Mouse (Mus musculus) splenic B cell, adult 2 months (primary cell): ENCODE data around the gene Trak1.

Source experiments
- DNase-seq: peaks from one replicate; pipeline ENCODE4 v3.0.0-alpha.2; 2011; ENCODE audit warnings: low read depth, low spot score
- H3K27me3 ChIP-seq: 2 replicates; pipeline ENCODE4 v1.6.1; 2012; ENCODE audit warnings: mild to moderate bottlenecking, low read length, moderate library complexity, mixed read lengths; ENCODE audit not compliant: control insufficient read depth, poor library complexity, insufficient read depth, severe bottlenecking
- H3K36me3 ChIP-seq: 2 replicates; pipeline ENCODE4 v1.6.1; 2012; ENCODE audit warnings: mild to moderate bottlenecking, low read length, moderate library complexity, mixed read lengths; ENCODE audit not compliant: control insufficient read depth, poor library complexity, insufficient read depth, severe bottlenecking

Trak1 gene

DNA sequence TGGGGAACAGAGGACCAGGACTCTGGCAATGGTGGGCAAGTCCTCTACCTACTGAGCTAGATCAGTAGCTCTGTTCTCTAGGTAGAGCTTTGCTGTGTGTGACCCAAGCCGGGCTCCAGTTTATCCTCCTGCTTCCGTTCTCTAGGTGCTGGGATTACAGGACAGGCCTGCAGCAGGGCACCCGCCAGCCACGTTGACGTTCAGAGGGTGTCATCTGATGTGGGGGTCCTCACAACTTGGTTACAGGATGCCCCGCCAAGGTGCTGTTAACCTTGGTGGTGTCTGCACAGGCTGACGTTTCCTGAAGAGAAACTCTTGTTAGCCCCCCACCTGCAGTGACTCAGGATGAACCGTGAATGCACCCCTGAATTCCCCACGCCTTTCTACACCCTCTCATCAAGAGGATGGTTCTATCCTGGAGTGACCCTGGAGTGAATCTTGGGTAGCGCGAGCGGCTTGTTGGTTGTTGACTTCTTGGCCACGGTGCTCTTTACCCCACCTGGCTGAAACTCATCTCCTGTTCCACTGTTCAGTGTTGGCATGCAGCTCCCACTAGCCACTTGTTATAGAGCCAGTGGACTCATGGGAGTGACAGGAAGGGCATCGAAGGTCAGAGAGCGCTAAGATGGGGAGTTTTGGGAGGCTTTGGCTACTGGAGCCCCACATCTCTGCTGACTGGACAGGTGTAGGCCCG lies 60.4 kb downstream of the Trak1 start:
- H3K36me3 ChIP-seq: no peaks in the 10 kb centered on the region; the same call in 1 of the 2 replicates
- no peak for DNase-seq
- no peaks in the 10 kb centered on the region for H3K27me3 ChIP-seq

DNA sequence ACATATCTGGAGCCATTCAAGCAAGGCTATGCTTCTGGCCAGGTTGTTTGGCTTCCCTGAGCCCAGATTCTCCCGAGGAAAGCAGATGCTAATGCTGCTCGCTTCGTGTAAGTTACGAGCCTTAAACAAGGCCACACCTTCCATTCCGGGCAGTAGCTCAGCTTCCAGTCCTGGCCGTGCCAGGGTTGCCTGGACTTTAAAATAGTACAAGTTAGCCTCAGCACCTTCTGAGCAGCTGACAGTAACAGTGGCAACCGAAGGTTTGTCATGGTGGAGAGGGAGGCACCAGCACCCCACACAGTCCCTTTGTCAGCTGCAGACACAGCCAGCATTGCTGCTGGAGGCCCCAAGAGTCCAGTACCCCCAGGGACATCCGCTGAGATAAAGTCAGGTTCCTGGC lies 61.1 kb downstream of the Trak1 start:
- DNase-seq: no peak
- no peaks in the 10 kb centered on the region; the same call in 1 of the 2 replicates for H3K36me3 ChIP-seq
- no peaks in the 10 kb centered on the region for H3K27me3 ChIP-seq

DNA sequence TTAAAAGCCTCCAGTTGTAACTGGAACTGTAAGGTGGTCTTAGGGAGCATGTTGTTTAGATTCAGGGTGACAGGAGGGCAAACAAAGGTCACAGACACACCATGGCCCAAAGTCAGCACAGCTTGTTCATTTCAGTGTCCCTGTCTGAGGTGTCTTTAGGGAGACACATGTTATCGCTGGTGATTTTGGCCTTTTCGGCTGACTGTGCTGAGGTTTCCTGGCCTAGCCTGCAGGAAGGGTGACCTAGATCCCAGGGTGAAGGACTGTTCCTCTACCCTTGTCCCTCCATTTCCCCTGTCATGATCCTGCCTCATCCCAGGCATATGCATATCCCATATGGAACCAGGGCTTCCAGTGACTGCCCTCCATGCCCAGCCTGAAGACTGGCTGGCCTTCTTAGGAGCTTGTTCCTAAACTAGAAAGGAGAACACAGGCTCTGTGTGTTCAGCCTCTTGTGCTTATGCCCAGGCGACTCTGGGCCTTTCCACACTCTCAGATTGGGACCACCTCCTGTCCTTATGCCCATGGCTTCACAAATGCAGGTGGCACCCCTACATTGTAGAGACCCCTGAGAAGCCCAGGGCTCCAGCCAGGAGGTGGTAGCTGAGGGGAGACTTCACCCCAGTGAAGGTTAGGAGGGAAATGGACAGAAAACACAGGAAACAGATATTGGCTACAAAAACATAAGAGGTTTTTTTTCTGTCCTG lies 62.1 kb downstream of the Trak1 start:
- H3K36me3 ChIP-seq: no peaks in the 10 kb centered on the region; the same call in none of the 2 replicates
- DNase-seq: no peak
- no peaks in the 10 kb centered on the region for H3K27me3 ChIP-seq

DNA sequence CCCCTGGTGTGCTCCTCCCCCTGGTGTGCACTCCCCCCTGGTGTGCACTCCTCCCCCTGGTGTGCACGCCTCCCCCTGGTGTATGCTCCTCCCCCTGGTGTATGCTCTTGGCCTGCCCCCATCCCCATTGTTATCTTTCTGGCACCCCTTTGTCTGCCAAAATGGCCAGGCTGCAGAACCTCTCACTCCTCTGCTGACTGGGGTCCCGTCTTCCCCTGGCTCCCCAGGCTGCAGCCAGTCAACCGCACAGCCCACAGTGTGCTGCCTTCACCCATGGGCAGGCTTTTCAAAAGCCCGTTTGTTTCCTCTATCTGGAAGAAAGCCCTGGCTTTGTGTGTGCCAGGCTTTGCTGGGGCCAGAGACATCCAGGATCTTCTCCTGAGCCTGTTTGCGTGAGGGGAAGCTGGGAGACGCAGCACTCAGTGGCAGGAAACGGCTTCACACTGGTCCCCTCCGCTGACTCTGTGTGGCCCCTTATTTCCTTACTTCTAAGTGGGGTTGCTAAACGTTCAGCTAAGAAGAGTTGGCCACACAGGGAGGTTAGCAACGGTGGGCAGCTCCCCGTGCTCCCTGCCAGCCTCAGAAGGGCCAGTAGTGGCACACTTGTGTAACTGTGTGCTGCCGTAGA lies 63.1 kb downstream of the Trak1 start:
- DNase-seq: peak; percentile 52
- H3K36me3 ChIP-seq: no peaks in the 10 kb centered on the region; the same call in none of the 2 replicates
- H3K27me3 ChIP-seq: no peaks in the 10 kb centered on the region

DNA sequence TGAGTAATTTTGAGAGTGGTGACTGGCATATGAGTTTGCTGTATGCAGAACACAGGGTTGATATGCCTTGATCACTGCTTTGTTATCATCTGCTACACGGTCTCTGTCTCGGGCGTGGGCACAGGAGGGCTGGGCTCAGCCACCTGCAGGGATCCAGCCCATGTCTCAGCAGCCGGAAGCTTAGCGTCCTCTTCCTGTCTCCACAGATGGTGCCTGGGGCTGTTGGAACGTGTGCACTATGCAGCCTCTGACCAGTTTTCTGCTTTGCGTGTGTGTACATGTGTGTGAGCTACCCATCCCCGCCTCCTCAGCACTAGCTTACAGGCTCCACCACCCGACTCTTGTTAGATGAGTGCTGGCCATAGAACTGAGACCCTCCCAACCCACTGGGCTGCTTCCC lies 63.7 kb downstream of the Trak1 start:
- H3K36me3 ChIP-seq: no peaks in the 10 kb centered on the region; the same call in none of the 2 replicates
- peak; percentile 61 for DNase-seq
- no peaks in the 10 kb centered on the region for H3K27me3 ChIP-seq

DNA sequence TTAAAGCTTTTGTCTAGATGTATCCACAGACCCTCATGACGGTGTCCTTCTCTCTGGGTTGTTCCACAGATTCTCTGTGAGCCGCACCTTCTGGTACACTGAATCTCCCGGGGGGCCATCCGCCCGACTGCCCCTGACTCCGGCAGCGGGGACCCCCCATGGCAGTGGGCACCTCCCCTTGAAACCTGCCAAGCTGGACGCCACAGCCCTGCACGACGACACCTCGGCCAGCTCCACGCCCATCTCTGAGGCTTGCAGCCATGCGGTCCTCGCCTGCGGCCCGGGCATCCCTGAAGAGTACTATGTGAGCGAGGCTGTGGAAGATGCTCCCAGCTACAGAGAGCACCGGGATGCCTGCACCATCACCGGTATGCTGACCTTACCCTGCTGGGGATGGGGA lies 66.6 kb downstream of the Trak1 start:
- DNase-seq: no peak
- Histone ChIP-seq H3K27me3 (no peaks in the 10 kb centered on the region), H3K36me3 (peaks cover 2% of the 10 kb centered on the region)

GRCm38 (mm10) chr9:121366135-121366863 lies 69.0 kb downstream of the Trak1 start:
- no peaks in the 10 kb centered on the region for H3K27me3 ChIP-seq
- H3K36me3 ChIP-seq: peaks cover 2% of the 10 kb centered on the region
- DNase-seq: no peak

DNA sequence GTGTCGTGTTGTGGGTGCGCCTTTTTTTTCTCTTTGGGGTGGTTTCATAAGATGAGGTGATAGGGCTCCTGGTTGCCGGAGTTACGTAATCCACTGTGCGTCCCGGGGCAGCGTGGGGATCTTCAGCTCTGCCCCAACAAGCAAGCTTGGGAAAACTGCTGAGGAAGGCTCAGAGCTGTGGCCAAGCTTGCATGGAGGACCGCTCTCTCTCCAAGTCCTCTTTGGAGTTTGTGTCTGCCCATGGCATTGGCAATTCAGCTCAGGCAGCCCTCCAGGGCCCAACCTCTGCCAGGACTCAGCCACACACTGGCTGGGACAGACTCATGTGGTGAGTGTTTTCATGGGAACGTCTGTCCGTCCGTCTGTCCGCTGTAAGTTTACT lies 69.6 kb downstream of the Trak1 start:
- peaks cover 2% of the 10 kb centered on the region for H3K36me3 ChIP-seq
- DNase-seq: no peak
- no peaks in the 10 kb centered on the region for H3K27me3 ChIP-seq

DNA sequence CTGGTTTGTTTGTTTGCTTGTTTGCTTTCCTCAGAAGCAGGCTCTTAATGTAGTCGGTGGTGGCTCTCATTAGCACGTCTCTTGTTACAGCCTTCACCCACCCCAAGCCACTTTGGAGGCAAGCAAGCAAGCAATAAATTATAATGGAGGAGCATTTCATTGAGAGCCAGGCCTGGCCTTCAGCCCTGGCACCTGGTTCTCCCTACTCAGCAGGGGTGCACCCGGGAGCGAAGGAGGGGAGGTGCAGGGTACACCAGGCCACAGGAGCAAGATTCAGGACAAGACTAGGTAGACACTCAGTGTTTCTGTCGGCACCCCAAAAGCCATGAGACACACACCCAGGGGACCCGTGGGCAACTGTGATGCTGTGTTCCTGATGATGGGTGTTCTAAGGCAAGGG lies 72.3 kb downstream of the Trak1 start:
- no peak for DNase-seq
- H3K36me3 ChIP-seq: peaks cover 2% of the 10 kb centered on the region; the same call in 1 of the 2 replicates

DNA sequence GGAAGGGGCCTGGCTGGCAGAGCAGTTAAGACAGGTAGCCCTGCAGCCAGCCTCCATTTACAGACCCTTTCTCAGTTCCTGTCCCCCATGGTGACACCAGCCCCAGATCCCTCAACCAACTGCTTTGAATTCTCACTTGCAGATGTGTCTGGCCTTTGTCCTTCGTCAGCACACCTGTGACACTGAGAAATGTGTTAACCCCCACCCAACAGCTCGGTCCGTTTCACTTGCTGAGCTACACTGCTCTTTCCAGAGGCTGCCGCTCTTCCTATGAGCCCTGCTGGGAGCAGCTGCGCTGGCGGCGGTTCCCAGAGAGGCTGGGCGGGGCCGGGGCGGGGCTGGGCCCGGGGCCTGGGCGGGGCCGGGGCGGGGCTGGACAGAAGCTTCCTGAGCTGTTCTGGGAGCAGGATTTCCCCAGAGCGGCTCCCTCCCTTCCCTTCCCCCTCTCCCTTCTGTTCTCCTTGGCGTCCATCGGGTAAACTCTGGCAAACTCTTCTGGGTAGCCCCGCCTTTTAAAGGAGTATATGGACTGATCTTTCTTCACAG lies 74.1 kb downstream of the Trak1 start:
- DNase-seq: peak; percentile 56
- Histone ChIP-seq H3K27me3 (no peaks in the 10 kb centered on the region), H3K36me3 (no peaks in the 10 kb centered on the region; the same call in 1 of the 2 replicates)

More for the DNA sequence above, 72.3 kb downstream of the Trak1 start:
- no peaks in the 10 kb centered on the region for H3K27me3 ChIP-seq

DNA sequence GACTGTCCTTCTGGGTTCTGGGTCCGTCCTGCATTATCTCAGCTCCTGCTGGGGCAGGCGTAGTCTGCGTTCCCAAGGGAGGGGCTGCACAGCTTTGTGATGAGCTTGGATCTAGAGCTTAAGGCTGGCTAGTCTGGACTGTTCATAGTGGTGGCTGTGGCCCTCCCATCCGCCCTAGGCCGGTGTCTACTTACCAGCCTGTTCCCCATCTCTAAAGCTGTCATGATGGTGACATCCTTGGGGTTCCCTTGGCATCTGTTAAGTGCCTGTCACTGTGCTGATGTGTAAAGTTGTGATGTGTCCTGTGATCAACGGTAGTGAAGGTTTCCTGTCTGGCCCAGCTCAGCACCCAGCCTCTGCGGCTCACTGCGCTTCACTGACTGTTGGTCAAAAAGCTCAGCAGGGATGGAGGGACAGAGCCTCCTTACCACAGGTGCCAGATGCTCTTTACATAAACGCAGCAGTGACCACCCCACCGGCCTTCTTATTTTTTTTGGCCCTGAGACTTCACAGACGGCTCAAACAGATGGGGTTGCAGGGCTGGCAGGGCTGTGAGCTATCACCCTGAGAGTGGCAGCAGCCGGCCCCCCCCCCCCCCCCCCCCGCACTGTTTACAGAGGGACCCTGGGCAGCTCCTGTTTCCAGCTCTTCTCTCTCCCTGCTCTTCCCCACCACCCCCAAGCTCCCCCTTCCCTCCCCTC lies 74.8 kb downstream of the Trak1 start:
- H3K27me3 ChIP-seq: no peaks in the 10 kb centered on the region
- DNase-seq: peak; percentile 78
- no peaks in the 10 kb centered on the region; the same call in 1 of the 2 replicates for H3K36me3 ChIP-seq

DNA sequence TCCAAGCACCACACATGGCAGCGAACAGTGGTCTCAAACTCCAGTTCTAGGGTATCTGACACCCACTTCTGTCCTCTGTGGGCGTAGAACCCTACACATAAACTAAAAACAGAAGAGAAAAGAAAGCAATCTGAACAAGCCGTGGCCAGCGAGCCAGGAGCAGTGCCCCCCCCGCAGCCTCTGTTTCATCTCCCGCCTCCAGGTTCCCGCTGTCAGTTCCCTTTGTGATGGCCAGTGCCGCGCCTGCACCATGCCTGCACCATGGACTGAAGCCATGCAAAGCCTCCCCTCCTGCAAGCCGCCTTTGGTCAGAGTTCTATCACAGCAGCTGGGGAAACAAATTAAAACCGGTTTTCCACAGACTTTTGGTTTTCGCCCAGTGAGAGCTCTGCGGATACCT lies 75.8 kb downstream of the Trak1 start:
- H3K36me3 ChIP-seq: no peaks in the 10 kb centered on the region; the same call in 1 of the 2 replicates
- no peak for DNase-seq
- no peaks in the 10 kb centered on the region for H3K27me3 ChIP-seq

DNA sequence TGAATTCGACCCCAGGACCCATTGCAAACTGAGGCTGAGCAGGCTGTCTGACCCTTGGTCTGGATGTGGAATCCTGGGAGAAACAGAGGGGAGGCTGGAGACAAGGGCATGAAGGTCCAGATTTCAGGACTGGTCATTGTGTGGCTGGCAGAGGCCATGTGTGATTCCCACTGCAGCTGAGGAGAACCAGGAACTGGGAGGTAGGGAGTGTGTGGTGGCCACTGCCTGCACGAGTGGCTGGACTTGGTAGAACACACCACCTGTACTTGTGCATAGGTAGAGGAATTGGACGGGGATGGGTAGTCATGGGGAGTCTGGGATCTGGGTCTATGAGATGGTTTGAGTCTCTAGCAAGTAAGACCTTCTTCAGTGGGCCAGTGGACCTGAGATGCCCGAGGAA lies 76.2 kb downstream of the Trak1 start:
- no peaks in the 10 kb centered on the region for H3K27me3 ChIP-seq
- DNase-seq: no peak

More for the DNA sequence above, 76.2 kb downstream of the Trak1 start:
- no peaks in the 10 kb centered on the region; the same call in 1 of the 2 replicates for H3K36me3 ChIP-seq
